Mouse (Mus musculus) T-helper 17 cell (primary cell): ENCODE data around the gene Uxs1.

Source experiments
- in situ Hi-C, 2 experiments: fragments of 300-600 bp; cut with MboI, MseI; formaldehyde crosslinking; loops; 1 replicate in 1 of 2; 2 replicates in 1 of 2; pipeline ENCODE4 v1.15.1; 2025; ENCODE audit warnings: high pct_unique_total_duplicates in 2 of 2

Uxs1 gene

DNA sequence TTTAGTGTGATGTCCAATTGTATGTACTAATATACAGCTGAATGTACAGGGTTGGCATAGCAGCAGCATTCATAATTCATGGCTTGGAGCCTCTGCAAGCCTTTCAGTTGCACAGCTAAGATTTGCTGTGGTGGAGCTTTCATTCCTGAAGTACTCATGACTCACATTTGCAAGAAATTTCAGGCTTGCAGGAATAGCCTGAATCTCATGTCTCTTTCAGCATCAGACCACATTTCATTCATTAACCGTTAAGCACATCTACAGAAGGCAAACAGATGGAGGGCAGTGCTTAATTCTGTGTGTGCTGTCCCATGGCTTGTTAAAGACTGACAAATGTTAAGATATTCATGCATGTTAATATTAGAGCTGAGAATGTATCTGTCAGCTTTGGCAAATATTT is 94.9 kb downstream of the Uxs1 start:
- in situ Hi-C loops, result loop anchor here (5.0 to 25.0 kb wide), 2 partner anchors 435 to 445 kb away; no protein-coding TSS in a partner anchor

DNA sequence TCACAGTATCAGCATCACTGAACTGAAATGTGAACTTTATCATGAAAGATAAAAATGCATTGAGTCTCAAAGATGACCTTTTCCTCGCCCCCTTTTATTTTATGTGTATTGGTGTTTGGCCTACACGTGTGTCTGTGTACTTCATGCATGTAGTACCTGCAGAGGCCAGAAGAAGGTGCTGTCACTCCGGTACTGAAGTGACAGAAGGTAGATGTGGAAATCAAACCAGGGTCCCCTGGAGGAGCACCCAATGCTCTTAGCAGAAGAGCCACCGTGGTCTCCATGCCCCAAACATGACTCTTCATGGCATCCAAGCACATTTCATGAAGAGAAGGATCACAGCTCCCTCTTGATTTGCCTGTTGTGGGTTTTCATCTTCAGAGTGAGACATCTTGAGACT is 95.5 kb downstream of the Uxs1 start:
- in situ Hi-C loops, result loop anchor here (5.0 to 25.0 kb wide), 2 partner anchors 435 to 445 kb away; no protein-coding TSS in a partner anchor

DNA sequence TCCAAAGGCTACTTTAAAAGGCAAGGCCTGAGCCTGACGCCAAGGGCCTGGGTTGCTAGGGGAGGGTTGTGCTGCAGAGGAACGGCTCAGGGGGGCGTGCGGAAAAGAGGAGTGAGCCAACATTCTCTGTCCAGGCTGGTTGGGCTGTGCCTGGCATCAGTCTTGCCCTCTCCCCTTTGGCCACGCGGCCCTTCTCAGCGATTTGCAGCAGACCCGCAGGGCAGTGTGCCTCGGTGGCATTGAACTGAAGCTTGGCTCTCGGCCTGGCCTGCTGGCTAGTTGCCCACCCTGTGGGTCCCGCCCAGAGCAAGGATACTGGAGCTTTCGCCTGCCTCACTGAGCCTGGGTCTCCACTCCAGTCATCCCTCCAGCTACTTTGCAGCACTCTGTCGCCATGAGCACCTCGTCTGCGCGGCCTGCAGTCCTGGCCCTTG is 97.1 kb downstream of the Uxs1 start, which contains the start of gene 1500015O10Rik:
1500015O10Rik (plus strand) TSS at position 112 of the 434 bp plus-strand sequence.
- in situ Hi-C loops, result loop anchor here (5.0 to 25.0 kb wide), 2 partner anchors 433 to 443 kb away; no protein-coding TSS in a partner anchor

DNA sequence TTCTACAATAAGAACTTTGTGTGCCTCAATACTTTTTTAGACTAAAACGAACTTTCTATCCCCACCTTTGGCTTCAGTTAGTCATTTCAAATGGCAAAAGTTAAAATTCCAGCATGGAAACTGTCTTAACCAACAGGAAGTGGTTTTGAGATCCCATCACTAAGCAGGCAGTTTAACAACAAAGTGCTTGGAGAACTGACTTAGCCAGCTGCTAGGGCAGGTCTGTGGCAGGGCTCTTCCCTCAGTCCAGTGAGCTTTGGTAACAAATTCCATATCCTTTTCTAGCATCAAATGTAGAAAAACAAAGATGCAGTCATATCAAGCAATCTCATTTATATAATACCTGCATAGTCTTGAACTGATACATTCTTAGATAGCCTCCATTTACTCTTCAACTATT is 105.1 kb downstream of the Uxs1 start:
- in situ Hi-C loops, result no loop called here

DNA sequence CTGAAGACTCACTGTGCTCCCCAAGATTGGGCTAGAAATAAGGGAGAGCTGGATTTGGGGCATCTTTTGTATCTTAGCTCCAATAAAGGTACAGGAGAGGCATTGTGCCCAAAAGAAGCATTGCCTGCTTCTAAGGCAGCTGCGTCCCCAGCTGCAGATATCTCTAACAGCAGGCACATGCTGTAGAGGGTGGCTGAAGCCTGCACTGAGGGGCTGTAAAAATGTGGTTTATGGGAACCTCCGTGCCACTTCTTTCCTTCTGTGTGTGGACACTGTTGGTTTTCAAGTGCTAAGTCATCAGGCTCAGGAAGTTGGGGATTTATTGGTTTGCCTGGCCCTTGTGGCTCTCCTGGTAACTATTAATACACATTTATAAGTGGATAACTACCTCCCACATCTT is 108.8 kb downstream of the Uxs1 start:
- in situ Hi-C loops, result no loop called here

DNA sequence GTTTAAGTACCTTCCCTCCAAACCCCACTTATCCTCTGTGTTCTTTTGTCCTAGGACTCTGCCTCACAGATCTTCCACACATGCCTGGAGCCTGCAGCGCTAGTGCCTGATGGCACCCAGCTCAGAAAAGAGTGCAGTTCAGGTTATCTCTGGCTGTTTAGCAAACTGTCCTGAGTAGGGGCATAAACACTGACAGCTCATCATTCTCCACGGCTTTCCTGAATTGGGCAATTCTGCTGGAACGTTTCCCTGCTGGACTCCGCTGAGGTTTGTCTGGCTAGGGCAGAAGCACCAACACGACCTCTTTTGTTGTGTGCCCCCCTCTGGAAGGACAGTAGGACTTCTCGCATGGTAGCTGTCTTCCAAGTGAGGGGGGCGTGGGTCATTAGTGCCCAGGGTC is 109.6 kb downstream of the Uxs1 start:
- in situ Hi-C loops, result no loop called here

DNA sequence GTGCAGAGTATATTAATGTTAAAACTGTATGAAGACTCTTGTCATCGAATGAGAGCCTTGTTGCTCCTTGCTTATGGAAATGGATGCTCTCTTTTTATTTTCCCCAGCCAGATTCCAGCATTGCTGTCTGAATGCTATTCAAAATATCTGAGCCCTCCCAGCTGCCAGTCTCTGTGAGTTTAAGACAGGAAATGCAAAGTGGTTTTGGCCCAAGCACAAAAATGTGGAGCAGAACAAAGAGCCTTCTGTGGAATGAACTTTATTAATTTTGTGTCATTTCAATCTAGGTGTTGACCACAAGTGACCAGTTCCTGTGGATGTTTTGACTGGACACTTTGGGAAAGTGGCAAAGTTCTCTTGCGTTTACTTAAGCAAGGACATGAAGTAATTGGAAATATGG is 112.8 kb downstream of the Uxs1 start:
- in situ Hi-C loops, result no loop called here

DNA sequence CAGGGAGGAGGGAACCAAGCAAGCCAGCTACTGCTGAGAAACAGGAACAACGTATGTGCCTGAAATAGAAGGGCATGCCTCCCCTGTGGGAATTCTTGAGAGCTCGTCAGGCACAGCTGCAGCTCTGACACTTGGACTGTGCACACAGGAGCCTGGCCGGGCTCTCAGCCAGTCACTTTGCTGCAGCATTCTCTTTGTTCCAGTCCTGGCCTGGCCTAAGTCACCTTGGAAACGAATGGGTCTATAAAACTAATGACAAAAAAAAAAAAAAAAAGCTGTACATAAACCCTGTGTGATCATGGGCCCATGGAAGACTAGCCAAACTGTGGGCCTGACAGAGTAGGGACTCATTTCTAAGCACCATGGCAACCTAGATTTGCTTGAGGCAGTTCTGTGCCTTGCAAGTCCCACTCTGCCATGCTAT is 129.0 kb downstream of the Uxs1 start:
- in situ Hi-C loops, result no loop called here
